Mouse (Mus musculus) naive thymus-derived CD4-positive, alpha-beta T cell, adult 2 months (primary cell): ENCODE measurements around the gene Rapgef3.

Source experiments
- DNase-seq: peaks from one replicate; pipeline ENCODE4 v3.0.0-alpha.2; 2011; ENCODE audit warnings: low read depth

Gene Rapgef3

GRCm38 (mm10) chr15:97793386-97794153 is 25.8 kb upstream of the Rapgef3 start:
- DNase-seq: no peak

- DNase-seq: no peak
Observed at GRCm38 (mm10) chr15:97791126-97791700, 23.4 kb upstream of the Rapgef3 start.

GRCm38 (mm10) chr15:97789761-97790505 is 22.2 kb upstream of the Rapgef3 start:
- peak; percentile 82 for DNase-seq

- DNase-seq: no peak
Observed at GRCm38 (mm10) chr15:97788821-97789220, 21.0 kb upstream of the Rapgef3 start.

GRCm38 (mm10) chr15:97787799-97788667 is 20.3 kb upstream of the Rapgef3 start:
- DNase-seq: no peak

GRCm38 (mm10) chr15:97787148-97787798 is 19.5 kb upstream of the Rapgef3 start:
- DNase-seq: no peak

- DNase-seq: no peak
Observed at GRCm38 (mm10) chr15:97786412-97787112, 18.8 kb upstream of the Rapgef3 start.

GRCm38 (mm10) chr15:97785731-97786411 is 18.1 kb upstream of the Rapgef3 start:
- DNase-seq: no peak

GRCm38 (mm10) chr15:97784561-97785161 is 16.9 kb upstream of the Rapgef3 start:
- DNase-seq: no peak

GRCm38 (mm10) chr15:97784092-97784559 is 16.4 kb upstream of the Rapgef3 start:
- peak; percentile 95 for DNase-seq

- peak; percentile 83 for DNase-seq
Observed at GRCm38 (mm10) chr15:97782749-97783105, 15.0 kb upstream of the Rapgef3 start.

GRCm38 (mm10) chr15:97781961-97782748 is 14.4 kb upstream of the Rapgef3 start:
- DNase-seq: no peak

- DNase-seq: peak; percentile 79
Observed at GRCm38 (mm10) chr15:97780611-97781031, 12.8 kb upstream of the Rapgef3 start.

- DNase-seq: no peak
Observed at GRCm38 (mm10) chr15:97779576-97779975, 11.8 kb upstream of the Rapgef3 start.

- no peak for DNase-seq
Observed at GRCm38 (mm10) chr15:97778311-97779098, 10.7 kb upstream of the Rapgef3 start, which contains the start of gene Slc48a1. Gene Slc48a1 (plus strand): TSS chr15:97778520.

- DNase-seq: no peak
Observed at GRCm38 (mm10) chr15:97776919-97777318, 9.1 kb upstream of the Rapgef3 start.

GRCm38 (mm10) chr15:97776514-97776913 is 8.7 kb upstream of the Rapgef3 start:
- peak; percentile 79 for DNase-seq

GRCm38 (mm10) chr15:97773961-97774370 is 6.2 kb upstream of the Rapgef3 start:
- DNase-seq: no peak
